Mouse (Mus musculus) kidney, embryonic 14.5 days (tissue): ENCODE data around the gene Arhgap32. TPM values are rescaled to one million over a fixed set of nuclear protein-coding genes. Genes with fewer than 3 reads are reported as not detected.

Experiments
- ATAC-seq: fragments of 200-750 bp; cut with Nextera tagmentation; 2 replicates; pipeline ENCODE4 v1.8.0; 2017; ENCODE audit warnings: moderate number of reproducible peaks, mild to moderate bottlenecking, moderate TSS enrichment, moderate library complexity; ENCODE audit not compliant: low FRiP score, low TSS enrichment
- H3K27ac ChIP-seq: fragments of 300-500 bp; sonication (generic); 2 replicates; pipeline ENCODE4 v1.5.1; 2014; ENCODE audit warnings: low read depth, mild to moderate bottlenecking, low read length, moderate library complexity, mixed read lengths
- H3K27me3 ChIP-seq: fragments of 300-500 bp; sonication (generic); 2 replicates; pipeline ENCODE4 v1.6.1; 2014; ENCODE audit warnings: mild to moderate bottlenecking, low read length; ENCODE audit not compliant: control insufficient read depth, insufficient read depth
- H3K36me3 ChIP-seq: fragments of 300-500 bp; sonication (generic); 2 replicates; pipeline ENCODE4 v1.6.1; 2014; ENCODE audit warnings: low read length, mixed read lengths; ENCODE audit not compliant: control insufficient read depth, insufficient read depth
- H3K4me1 ChIP-seq: fragments of 300-500 bp; sonication (generic); 2 replicates; pipeline ENCODE4 v1.6.1; 2014; ENCODE audit warnings: low read length, mixed read lengths; ENCODE audit not compliant: control insufficient read depth, insufficient read depth
- H3K4me2 ChIP-seq: fragments of 300-500 bp; sonication (generic); replicated peaks from 2 replicates; pipeline ENCODE4 v1.6.1; 2014; ENCODE audit warnings: low read depth, mild to moderate bottlenecking, low read length
- H3K4me3 ChIP-seq: fragments of 300-500 bp; sonication (generic); 2 replicates; pipeline ENCODE4 v1.5.1; 2014; ENCODE audit warnings: mild to moderate bottlenecking, low read length
- H3K9ac ChIP-seq: fragments of 300-500 bp; sonication (generic); 2 replicates; pipeline ENCODE4 v1.6.1; 2014; ENCODE audit warnings: low read depth, mild to moderate bottlenecking, low read length, moderate library complexity
- H3K9me3 ChIP-seq: fragments of 300-500 bp; sonication (generic); 2 replicates; pipeline ENCODE4 v1.6.1; 2016; ENCODE audit warnings: low read length; ENCODE audit not compliant: control insufficient read depth
- WGBS: fragments of 180-500 bp; shearing (Covaris S2); extraction: QIAGEN DNeasy Blood & Tissue Kit; methylation state at CpG from one replicate; pipeline ENCODE4 v1.1.7; 2014; 5-methylcytosine and 5-hydroxymethylcytosine counted together
- polyA plus RNA-seq: library from polyadenylated mRNA; unstranded; fragments of >200 nt; fragmentation: Nextera tagmentation; extraction: Ambion mirVana; gene quantifications from 2 replicates; pipeline ENCODE4 v1.2.1, GENCODE M21; 2014

Gene Arhgap32
- 6.6 and 10.6 TPM in 2 replicates for polyA plus RNA-seq

DNA sequence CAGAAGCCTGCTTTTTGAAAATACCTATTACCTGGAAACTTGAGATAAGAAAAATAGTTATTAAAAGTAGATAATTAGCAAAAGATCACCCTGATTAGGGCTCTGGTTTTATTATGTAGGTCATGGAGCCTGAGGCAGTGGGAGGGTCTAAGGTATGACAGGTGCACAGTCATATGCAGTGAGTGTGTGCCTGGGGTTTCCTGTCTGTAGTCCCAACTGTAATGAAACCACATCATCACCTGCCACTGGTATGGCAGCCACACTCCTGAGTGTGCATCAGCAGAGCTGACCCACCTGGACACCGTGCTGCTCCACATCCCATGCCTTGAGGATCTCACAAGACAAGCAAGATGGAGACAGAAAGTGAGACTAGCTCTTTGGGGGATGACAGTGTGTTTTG lies at the start of gene Arhgap32:
TSS of gene Arhgap32 (plus strand) at position 351 of the 400 bp plus-strand sequence.
- no peak; the same call in 1 of the 2 replicates for ATAC-seq
- Histone ChIP-seq H3K4me3 (no peak within 1 kb of the TSS), H3K9me3 (0 out of 2 replicates have a peak, but pooled peaks cover 3% of the 10 kb centered on the region), H3K27me3 (no peaks in the 10 kb centered on the region), H3K4me1 (peaks cover 5% of the 10 kb centered on the region), H3K27ac (no peak within 1 kb of the TSS), H3K4me2 (no peak within 1 kb of the TSS), H3K36me3 (no peaks in the 10 kb centered on the region), H3K9ac (no peak within 1 kb of the TSS)
- WGBS, result 86% methylated on average over 1 of the region's 1 CpGs

DNA sequence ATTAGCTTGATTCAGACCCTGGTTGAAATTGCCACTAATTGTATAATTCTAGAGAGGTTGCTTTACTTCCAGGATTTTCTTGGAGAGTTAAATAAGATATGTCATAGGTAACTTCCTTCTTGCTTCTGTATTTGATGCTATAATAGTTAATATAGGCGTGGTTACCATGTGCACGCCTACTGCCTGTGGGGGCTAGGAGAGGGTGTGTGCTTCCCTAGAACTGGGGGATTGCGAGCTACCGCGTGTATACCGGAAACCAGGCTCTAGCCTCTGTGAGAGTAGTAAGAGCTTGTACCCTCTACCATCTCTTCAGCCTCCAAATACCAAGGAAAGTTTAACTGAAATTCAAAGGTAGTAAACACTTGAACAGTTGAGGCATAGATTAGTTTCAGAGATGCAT lies 43.2 kb upstream of the Arhgap32 start:
- H3K36me3 ChIP-seq, result no peaks in the 10 kb centered on the region
- H3K9ac ChIP-seq, result no peak overlapping the region
- no peak overlapping the region for H3K27ac ChIP-seq
- WGBS, result 92% methylated on average over 6 of the region's 6 CpGs
- H3K4me2 ChIP-seq, result no peak overlapping the region
- H3K4me1 ChIP-seq, result no peaks in the 10 kb centered on the region
- no peak for ATAC-seq
- no peak overlapping the region for H3K4me3 ChIP-seq
- H3K27me3 ChIP-seq, result no peaks in the 10 kb centered on the region
- no peaks in the 10 kb centered on the region for H3K9me3 ChIP-seq

DNA sequence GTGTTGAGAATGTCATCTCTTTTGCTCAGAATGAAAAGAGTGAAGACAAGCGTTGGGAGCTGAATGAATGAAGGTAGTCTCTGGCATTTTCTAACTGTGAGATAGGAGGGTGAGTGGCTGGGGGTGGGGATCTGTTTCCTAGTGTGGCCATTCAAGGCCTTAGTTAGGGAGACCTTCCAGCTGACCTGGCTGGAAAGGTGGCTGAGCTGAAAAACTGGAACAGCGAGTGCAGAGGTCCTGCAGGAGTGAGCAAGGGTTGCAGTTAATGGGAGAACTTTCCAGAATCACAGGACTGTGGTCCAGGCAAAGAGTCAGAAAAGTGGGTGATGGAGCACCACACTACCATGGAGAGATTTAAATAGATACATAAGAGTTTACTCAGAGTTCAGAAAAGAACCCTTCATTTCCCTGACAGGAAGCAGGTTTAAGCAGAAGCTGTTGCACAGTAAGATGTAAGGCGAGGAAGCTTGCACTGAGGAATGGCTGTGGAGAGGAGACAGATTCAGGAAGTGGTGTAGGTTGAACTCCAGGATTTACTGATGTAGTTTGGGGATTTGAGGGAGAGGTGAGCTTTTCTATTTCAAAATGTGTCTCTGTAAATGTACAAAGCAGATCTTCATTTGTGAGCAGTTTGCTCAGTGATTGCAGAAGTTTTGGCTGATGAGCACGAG lies 27.7 kb upstream of the Arhgap32 start:
- 69% methylated on average over 4 of the region's 4 CpGs for WGBS

DNA sequence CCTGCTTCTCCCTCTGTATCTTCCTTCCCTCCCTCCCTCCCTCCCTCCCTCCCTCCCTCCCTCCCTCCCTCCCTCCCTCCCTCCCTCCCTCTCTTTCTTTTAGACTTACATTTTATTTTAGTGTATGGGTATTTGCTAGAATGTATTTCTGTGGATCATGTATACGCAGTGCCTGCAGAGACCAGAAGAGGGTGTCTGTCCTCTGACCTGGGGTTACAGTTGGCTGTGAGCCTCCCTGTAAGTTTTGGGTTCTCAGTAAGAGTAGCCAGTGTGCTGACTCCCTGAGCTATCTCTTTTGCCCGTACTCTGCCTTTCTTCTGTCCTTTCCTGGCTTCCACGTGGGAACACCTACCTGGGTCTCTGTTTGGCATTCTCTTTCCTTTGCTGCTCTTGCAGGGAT lies 27.1 kb upstream of the Arhgap32 start:
- Histone ChIP-seq H3K4me1 (peaks cover 9% of the 10 kb centered on the region; the same call in 1 of the 2 replicates), H3K4me2 (no peak overlapping the region), H3K27me3 (no peaks in the 10 kb centered on the region), H3K27ac (no peak overlapping the region), H3K4me3 (no peak overlapping the region), H3K9ac (no peak overlapping the region), H3K36me3 (no peaks in the 10 kb centered on the region), H3K9me3 (no peaks in the 10 kb centered on the region)
- 62% methylated on average over 3 of the region's 3 CpGs for WGBS
- no peak for ATAC-seq

More for the DNA sequence above, 27.7 kb upstream of the Arhgap32 start:
- H3K27me3 ChIP-seq, result no peaks in the 10 kb centered on the region
- no peaks in the 10 kb centered on the region for H3K9me3 ChIP-seq
- no peak overlapping the region for H3K9ac ChIP-seq
- H3K4me1 ChIP-seq, result peaks cover 6% of the 10 kb centered on the region; the same call in 1 of the 2 replicates
- no peak overlapping the region for H3K27ac ChIP-seq
- H3K4me2 ChIP-seq, result no peak overlapping the region
- no peak overlapping the region for H3K4me3 ChIP-seq
- H3K36me3 ChIP-seq, result no peaks in the 10 kb centered on the region
- ATAC-seq, result no peak

DNA sequence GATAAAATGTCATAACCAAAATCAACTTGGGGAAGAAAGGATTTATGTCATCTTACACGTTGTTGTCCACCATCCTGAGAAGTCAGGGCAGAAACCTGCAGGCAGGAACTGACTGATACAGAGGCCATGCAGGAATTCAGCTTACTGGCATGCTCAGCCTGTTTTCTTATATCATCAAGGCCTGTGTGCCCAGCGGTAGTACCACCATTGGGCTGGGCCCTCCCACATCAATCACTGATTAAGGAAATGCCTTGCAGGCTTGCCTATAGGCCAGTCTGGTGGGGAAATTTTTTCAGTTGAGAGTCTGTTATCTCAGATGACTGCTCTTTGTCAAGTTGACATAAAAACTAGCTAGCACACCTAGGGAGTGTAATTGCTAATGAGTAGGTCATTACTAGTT lies 22.5 kb upstream of the Arhgap32 start:
- Histone ChIP-seq H3K9me3 (no peaks in the 10 kb centered on the region), H3K4me2 (no peak overlapping the region), H3K9ac (no peak overlapping the region), H3K27me3 (no peaks in the 10 kb centered on the region), H3K36me3 (no peaks in the 10 kb centered on the region), H3K27ac (no peak overlapping the region), H3K4me3 (no peak overlapping the region), H3K4me1 (peaks cover 15% of the 10 kb centered on the region)
- ATAC-seq, result no peak
- WGBS, result 62% methylated on average over 2 of the region's 2 CpGs

DNA sequence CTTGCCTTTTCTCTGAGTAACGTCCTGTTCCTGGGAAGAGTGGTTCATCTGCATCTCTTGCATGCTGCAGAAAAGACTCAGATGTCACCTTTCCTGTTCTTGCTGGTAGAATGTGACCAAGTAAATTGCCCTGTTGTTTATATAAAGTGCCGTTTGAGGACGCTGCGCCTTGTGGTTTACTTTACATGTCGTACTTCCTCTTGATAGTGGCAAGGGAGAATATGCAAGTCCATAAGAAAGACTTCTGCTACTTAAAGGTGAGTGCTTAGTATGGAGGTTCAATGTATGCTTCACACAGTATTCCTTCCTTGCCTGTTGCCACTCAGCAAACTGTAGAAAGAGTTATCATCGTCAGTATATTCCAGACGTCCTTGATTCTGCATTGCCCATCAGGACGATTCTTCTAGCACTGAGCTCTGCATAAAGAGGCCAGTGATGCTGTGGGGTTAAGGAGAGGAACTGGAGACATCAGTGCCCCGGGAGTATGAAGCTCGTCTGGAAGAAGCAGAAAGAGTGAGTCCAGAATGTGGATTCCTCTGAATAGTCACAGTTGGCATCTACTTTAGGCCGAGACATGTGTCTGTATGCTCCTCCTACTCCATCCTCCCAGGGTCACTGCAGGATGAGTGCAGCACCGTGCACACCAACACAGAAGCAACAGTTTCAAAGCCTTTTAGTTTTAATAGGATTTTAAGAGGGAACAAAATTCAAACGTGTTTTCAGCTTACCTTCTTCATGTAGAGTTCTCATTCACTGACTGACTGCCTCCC lies 21.4 kb upstream of the Arhgap32 start:
- 50% methylated on average over 13 of the region's 13 CpGs for WGBS

DNA sequence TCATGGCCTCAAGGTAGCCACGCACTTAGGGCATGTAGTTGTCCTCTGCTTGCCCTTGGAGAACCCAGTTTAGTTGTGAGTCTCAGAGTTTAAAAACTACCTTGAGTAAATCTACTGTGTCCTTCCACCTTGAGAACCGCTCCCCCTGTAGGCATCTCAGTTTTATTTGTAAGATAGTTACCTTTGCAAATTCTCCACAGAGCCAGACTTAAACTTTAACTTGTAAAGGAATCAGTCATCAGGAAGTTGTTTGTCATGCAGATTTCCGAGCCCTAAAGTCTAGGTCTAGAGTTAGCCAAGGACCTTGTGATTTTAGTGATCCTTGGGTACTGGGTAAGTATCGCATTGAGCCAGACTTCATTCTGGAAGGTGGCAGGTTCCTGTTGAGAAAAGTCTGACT lies 20.4 kb upstream of the Arhgap32 start:
- Histone ChIP-seq H3K27me3 (no peaks in the 10 kb centered on the region), H3K9ac (no peak overlapping the region), H3K36me3 (no peaks in the 10 kb centered on the region), H3K4me1 (peaks cover 15% of the 10 kb centered on the region), H3K4me3 (no peak overlapping the region), H3K9me3 (no peaks in the 10 kb centered on the region), H3K4me2 (no peak overlapping the region), H3K27ac (no peak overlapping the region)
- ATAC-seq, result no peak
- 83% methylated on average over 4 of the region's 4 CpGs for WGBS

More for the DNA sequence above, 21.4 kb upstream of the Arhgap32 start:
- Histone ChIP-seq H3K36me3 (no peaks in the 10 kb centered on the region), H3K9me3 (no peaks in the 10 kb centered on the region), H3K4me2 (no peak overlapping the region), H3K9ac (no peak overlapping the region), H3K27ac (no peak overlapping the region), H3K4me1 (peaks cover 15% of the 10 kb centered on the region), H3K4me3 (no peak overlapping the region), H3K27me3 (no peaks in the 10 kb centered on the region)
- no peak for ATAC-seq

DNA sequence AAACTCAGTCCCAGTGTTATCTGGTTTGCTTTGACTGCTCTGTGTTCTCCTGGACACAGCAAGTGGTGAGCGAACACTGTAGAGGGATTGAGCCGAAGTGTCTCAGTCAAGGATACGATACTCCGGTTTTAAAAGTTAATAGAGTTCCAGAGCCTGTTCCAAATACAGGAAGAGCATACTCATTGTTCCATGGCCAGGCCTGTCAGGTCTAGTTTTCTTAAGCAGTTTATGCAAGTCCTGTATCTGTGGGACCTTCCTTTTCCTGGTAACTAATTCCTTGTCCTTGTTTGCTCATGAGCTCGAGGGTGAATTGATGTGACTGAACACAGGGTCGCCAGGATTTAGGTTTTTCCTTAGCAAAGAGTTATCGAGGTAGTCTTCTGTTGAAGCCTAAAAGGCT lies 19.4 kb upstream of the Arhgap32 start:
- WGBS, result 64% methylated on average over 7 of the region's 7 CpGs
- Histone ChIP-seq H3K27me3 (no peaks in the 10 kb centered on the region), H3K36me3 (no peaks in the 10 kb centered on the region), H3K9me3 (no peaks in the 10 kb centered on the region), H3K4me1 (peaks cover 15% of the 10 kb centered on the region), H3K27ac (no peak overlapping the region), H3K9ac (no peak overlapping the region), H3K4me2 (no peak overlapping the region), H3K4me3 (no peak overlapping the region)
- ATAC-seq, result no peak

DNA sequence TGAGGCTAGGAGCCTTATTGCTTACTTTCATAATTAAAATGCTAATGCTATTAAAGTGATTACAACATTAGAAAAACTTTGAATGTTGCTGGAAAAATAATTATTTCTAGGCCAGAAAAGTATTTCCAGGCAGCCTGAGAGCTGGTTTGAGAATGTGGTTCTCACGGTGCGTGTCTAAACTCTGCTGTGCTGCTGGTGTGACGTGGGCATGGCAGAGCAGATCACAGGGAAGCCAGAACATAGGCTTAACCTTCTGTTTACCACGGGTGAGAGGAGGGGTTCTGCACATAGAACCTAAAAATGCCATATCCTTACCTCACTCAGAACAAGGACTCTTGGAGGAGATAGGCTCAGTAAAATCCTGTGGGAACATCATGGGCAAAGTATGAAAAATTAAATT lies 18.8 kb upstream of the Arhgap32 start:
- ATAC-seq, result no peak
- no peak overlapping the region for H3K27ac ChIP-seq
- H3K9me3 ChIP-seq, result no peaks in the 10 kb centered on the region
- WGBS, result 67% methylated on average over 4 of the region's 4 CpGs
- no peaks in the 10 kb centered on the region for H3K36me3 ChIP-seq
- H3K4me1 ChIP-seq, result peaks cover 15% of the 10 kb centered on the region
- no peak overlapping the region for H3K9ac ChIP-seq
- no peak overlapping the region for H3K4me2 ChIP-seq
- H3K27me3 ChIP-seq, result no peaks in the 10 kb centered on the region
- H3K4me3 ChIP-seq, result no peak overlapping the region
